26 mouse cellular contexts compared by ENCODE assay signal in the genomic region with DNA sequence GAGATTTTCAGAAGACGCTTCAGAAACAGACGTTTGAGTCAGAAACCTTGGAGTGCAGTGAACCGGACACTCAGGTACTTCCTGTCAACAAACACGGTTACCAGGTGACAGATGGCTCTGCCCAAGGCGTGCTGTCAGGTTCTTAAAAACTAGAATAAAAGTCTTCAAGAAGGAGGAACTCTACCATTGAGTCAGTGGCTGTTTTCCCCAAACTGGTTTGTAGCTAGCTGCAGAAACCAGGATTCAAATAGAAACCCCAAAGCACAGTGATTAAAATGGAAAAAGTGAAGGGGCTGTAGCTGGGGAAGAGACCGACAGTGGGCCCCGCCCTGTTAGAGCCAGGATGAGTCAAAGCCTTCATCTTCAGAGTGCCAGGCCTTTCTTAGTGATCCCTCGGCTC.
A peak's percentile ranks its signal among the peaks of the same experiment; 100 is the strongest.
DNase-seq lines count a peak whose midpoint lies in the region; ATAC-seq and TF ChIP-seq lines count a peak whose summit lies in the region.
"Had no signal": no experiment of that assay in that cellular context is flagged by ENCODE, and none has a peak within 500 bp of the region (broad histone marks: within the 10 kb centered on the region; RNA-seq: fewer than 3 reads in every experiment).

No protein-coding gene starts in this region.

- no peaks in the 10 kb centered on the region for H3K4me1 ChIP-seq in lung, postnatal 0 days (ENCODE audit: insufficient read depth, low read depth, low read length)
- H3K4me1 ChIP-seq in CH12.LX (ENCODE audit: control insufficient read depth in 1 of 2, insufficient read depth in 2 of 2) = peaks cover 12 to 61% of the 10 kb centered on the region in 2 experiments
- H3K4me1 ChIP-seq: heart, embryonic 15.5 days; kidney, embryonic 15.5 days; midbrain, embryonic 12.5 days; neural tube, embryonic 13.5 days had no signal

- TF ChIP-seq EP300 in lung, postnatal 0 days (IDR thresholded peaks at IDR 0.05) = no peak
- TF ChIP-seq EP300 in CH12.LX (IDR thresholded peaks at IDR 0.05; ENCODE audit: low read length) = peak; percentile 86

- TF ChIP-seq CTCF in lung, postnatal 0 days (IDR thresholded peaks at IDR 0.05) = no peak
- no peak for TF ChIP-seq CTCF in CH12.LX (conservative IDR thresholded peaks at IDR 0.05 in 1 of 2, IDR thresholded peaks at IDR 0.05 in 1 of 2; ENCODE audit: low read depth in 2 of 2, low read length in 2 of 2)

- no peak for TF ChIP-seq RAD21 in CH12.LX (IDR thresholded peaks at IDR 0.05; ENCODE audit: low read depth, low read length)

- no peak overlapping the region for H3K4me3 ChIP-seq in lung, postnatal 0 days (ENCODE audit: low read depth, low read length)
- no peak overlapping the region for H3K4me3 ChIP-seq in CH12.LX (replicated peaks in 1 of 3; ENCODE audit: low read depth in 2 of 3, low read length in 2 of 3, poor library complexity in 1 of 3)
- H3K4me3 ChIP-seq: erythroblast, embryonic 14.5 days; heart, embryonic 15.5 days; kidney, embryonic 15.5 days; megakaryocyte, embryonic 14.5 days; midbrain, embryonic 12.5 days; myocyte; neural tube, embryonic 13.5 days had no signal

- TF ChIP-seq POLR2A in CH12.LX (IDR thresholded peaks at IDR 0.05; ENCODE audit: low read depth, low read length) = no peak

- H3K36me3 ChIP-seq in lung, postnatal 0 days (ENCODE audit: insufficient read depth, low read length) = no peaks in the 10 kb centered on the region
- peaks cover 50 to 81% of the 10 kb centered on the region in 2 experiments for H3K36me3 ChIP-seq in CH12.LX (replicated peaks in 1 of 2; ENCODE audit: control insufficient read depth in 1 of 2, insufficient read depth in 1 of 2, low read length in 1 of 2)
- H3K36me3 ChIP-seq: heart, embryonic 15.5 days; kidney, embryonic 15.5 days; midbrain, embryonic 12.5 days; neural tube, embryonic 13.5 days had no signal

- no peak for ATAC-seq in lung, postnatal 0 days
- ATAC-seq in neutrophil, adult 5-6 weeks (ENCODE audit: extremely low read depth, insufficient number of reproducible peaks, low FRiP score, poor library complexity, severe bottlenecking) = peak; percentile 78
- ATAC-seq: forebrain, postnatal 0 days had no signal

- WGBS in lung, postnatal 0 days = 55% methylated on average over 8 of the region's 8 CpGs

- no peak for DNase-seq in lung, postnatal 0 days (ENCODE audit: low spot score)
- no peak for DNase-seq in lung, postnatal 10 days
- peak; percentile 56 to 65 for DNase-seq in B cell, adult 2 months
- DNase-seq in CH12.LX (ENCODE audit: extremely low read depth) = peak; percentile 91
- DNase-seq in cerebellum, adult 11-12 months = no peak
- no peak for DNase-seq in urinary bladder, postnatal 25 days (ENCODE audit: low spot score)
- DNase-seq: adrenal gland, postnatal 36 days; cerebellum, adult 2 months; cerebellum, postnatal 14 days; forebrain, postnatal 0 days; gastrocnemius, postnatal 10 days; kidney, adult 11 months; kidney, postnatal 25 days; liver; retina, postnatal 1 day; right cerebral cortex, postnatal 14 days; thymus, postnatal 4 days had no signal

- no peaks in the 10 kb centered on the region for H3K27me3 ChIP-seq in lung, postnatal 0 days (replicated peaks; ENCODE audit: insufficient read depth, low read length)
- H3K27me3 ChIP-seq in CH12.LX (replicated peaks) = no peaks in the 10 kb centered on the region
- H3K27me3 ChIP-seq: heart, embryonic 15.5 days; kidney, embryonic 15.5 days; megakaryocyte, embryonic 14.5 days; midbrain, embryonic 12.5 days; neural tube, embryonic 13.5 days had no signal

- no peaks in the 10 kb centered on the region for H3K9me3 ChIP-seq in lung, postnatal 0 days (ENCODE audit: low read length)
- no peaks in the 10 kb centered on the region for H3K9me3 ChIP-seq in CH12.LX (replicated peaks; ENCODE audit: low read length)
- H3K9me3 ChIP-seq: heart, embryonic 15.5 days; kidney, embryonic 15.5 days; megakaryocyte, embryonic 14.5 days; midbrain, embryonic 12.5 days; neural tube, embryonic 13.5 days had no signal

- H3K27ac ChIP-seq in lung, postnatal 0 days (ENCODE audit: low read length) = peak overlapping the region; percentile 26; the same call in 1 of the 2 replicates
- peak overlapping the region; percentile 69; the same call in 1 of the 2 replicates for H3K27ac ChIP-seq in CH12.LX (ENCODE audit: insufficient read depth, low read depth)
- H3K27ac ChIP-seq: heart, embryonic 15.5 days; kidney, embryonic 15.5 days; liver, embryonic 14.5 days; midbrain, embryonic 12.5 days; neural tube, embryonic 13.5 days had no signal

- in situ Hi-C loops in CH12.LX (cut with MboI; ENCODE audit: low pct_ligation_motif_present, low pct_unique_long_range_greater_than_20kb, low sequenced_read_pairs) = loop anchor here (10.0 kb wide), 1 partner anchor 113 kb away; a partner anchor contains a TSS

- dilution Hi-C loops in CH12.LX (cut with MboI; ENCODE audit: extremely low pct_ligation_motif_present, extremely low pct_unique_long_range_greater_than_20kb, low sequenced_read_pairs) = no loop called here

- H3K4me2 ChIP-seq in lung, postnatal 0 days (replicated peaks; ENCODE audit: low read depth, low read length) = 0 out of 2 replicates have a peak overlapping the region, but pooled peaks have one; percentile 19
- peak overlapping the region; percentile 86 for H3K4me2 ChIP-seq in CH12.LX (ENCODE audit: insufficient read depth, low read depth, poor library complexity, severe bottlenecking)
- H3K4me2 ChIP-seq: heart, embryonic 15.5 days; kidney, embryonic 15.5 days; midbrain, embryonic 12.5 days; neural tube, embryonic 13.5 days had no signal

- peaks cover 8% of the 10 kb centered on the region; the same call in 1 of the 2 replicates for H3K79me2 ChIP-seq in CH12.LX (replicated peaks; ENCODE audit: control insufficient read depth, extremely low read depth, insufficient read depth, poor library complexity, severe bottlenecking)

- H3K9ac ChIP-seq in lung, postnatal 0 days (replicated peaks; ENCODE audit: low read depth) = no peak overlapping the region
- peak overlapping the region; percentile 50; the same call in 1 of the 2 replicates for H3K9ac ChIP-seq in CH12.LX (ENCODE audit: insufficient read depth, low read depth)
- H3K9ac ChIP-seq: forebrain, postnatal 0 days; heart, embryonic 15.5 days; kidney, embryonic 15.5 days; liver, embryonic 14.5 days; midbrain, embryonic 12.5 days; neural tube, embryonic 13.5 days had no signal

TF ChIP-seq in CH12.LX, 34 proteins besides CTCF, POLR2A, EP300 and RAD21 (continues in another document):
- TF ChIP-seq HCFC1 (IDR thresholded peaks at IDR 0.05; ENCODE audit: low read depth, low read length) (no peak), E2F4 (IDR thresholded peaks at IDR 0.05; ENCODE audit: insufficient replicate concordance, low read depth, low read length) (no peak), ETS1 (conservative IDR thresholded peaks at IDR 0.05; ENCODE audit: low read depth, low read length) (peak; percentile 86; the same call in 1 of the 2 replicates), MXI1 (IDR thresholded peaks at IDR 0.05; ENCODE audit: low read depth, low read length) (peak; percentile 75; the same call in 1 of the 2 replicates), MAX (IDR thresholded peaks at IDR 0.05; ENCODE audit: low read length) (peak; percentile 44), PAX5 (IDR thresholded peaks at IDR 0.05; ENCODE audit: low read length) (no peak), BHLHE40 (IDR thresholded peaks at IDR 0.05; ENCODE audit: low read depth, low read length) (peak; percentile 76), ELF1 (IDR thresholded peaks at IDR 0.05; ENCODE audit: low read depth, low read length) (peak; percentile 56), CHD2 (IDR thresholded peaks at IDR 0.05; ENCODE audit: low read length) (no peak), POLR2AphosphoS2 (IDR thresholded peaks at IDR 0.05; ENCODE audit: low read depth, low read length) (no peak), KAT2A (IDR thresholded peaks at IDR 0.05; ENCODE audit: insufficient replicate concordance, low read length) (no peak), TCF12 (IDR thresholded peaks at IDR 0.05; ENCODE audit: low read depth, low read length) (peak; percentile 78), NRF1 (IDR thresholded peaks at IDR 0.05; ENCODE audit: low read depth, low read length) (no peak), SIN3A (IDR thresholded peaks at IDR 0.05; ENCODE audit: low read length) (peak; percentile 95), ZMIZ1 (IDR thresholded peaks at IDR 0.05; ENCODE audit: low read depth, low read length) (no peak), ZNF384 (IDR thresholded peaks at IDR 0.05; ENCODE audit: low read depth, low read length) (no peak), MAZ (IDR thresholded peaks at IDR 0.05; ENCODE audit: low read depth, low read length) (peak; percentile 61; the same call in 1 of the 2 replicates), CHD1 (IDR thresholded peaks at IDR 0.05; ENCODE audit: low read depth, low read length) (no peak), NELFE (IDR thresholded peaks at IDR 0.05; ENCODE audit: low read depth, low read length) (no peak), UBTF (IDR thresholded peaks at IDR 0.05; ENCODE audit: low read depth, low read length) (no peak), JUN (IDR thresholded peaks at IDR 0.05; ENCODE audit: insufficient read depth, low read depth, low read length) (no peak; the same call in 1 of the 2 replicates), MYC (IDR thresholded peaks at IDR 0.05; ENCODE audit: low read depth, low read length) (peak; percentile 67; the same call in 1 of the 2 replicates), GABPA (IDR thresholded peaks at IDR 0.05; ENCODE audit: insufficient replicate concordance, low read depth, low read length) (no peak), JUND (conservative IDR thresholded peaks at IDR 0.05; ENCODE audit: low read depth, low read length) (no peak; the same call in 1 of the 2 replicates), MEF2A (IDR thresholded peaks at IDR 0.05; ENCODE audit: borderline replicate concordance, low read depth, low read length) (peak; percentile 79), IRF4 (IDR thresholded peaks at IDR 0.05; ENCODE audit: low read depth, low read length) (peak; percentile 88), RCOR1 (conservative IDR thresholded peaks at IDR 0.05; ENCODE audit: low read depth, low read length) (0 out of 2 replicates have a peak, but pooled peaks have one; percentile 8), SMC3 (IDR thresholded peaks at IDR 0.05; ENCODE audit: low read depth, low read length) (0 out of 2 replicates have a peak, but pooled peaks have one; percentile 12), MAFK (IDR thresholded peaks at IDR 0.05; ENCODE audit: insufficient replicate concordance, low read length) (peak; percentile 21; the same call in 1 of the 2 replicates), USF2 (conservative IDR thresholded peaks at IDR 0.05; ENCODE audit: low read depth, low read length) (no peak), ZC3H11A (IDR thresholded peaks at IDR 0.05; ENCODE audit: low read depth, low read length) (no peak), ZKSCAN1 (IDR thresholded peaks at IDR 0.05; ENCODE audit: borderline replicate concordance, low read depth, low read length) (no peak), USF1 (IDR thresholded peaks at IDR 0.05; ENCODE audit: low read depth, low read length) (no peak)

Comparison
In these comparisons a context has a peak if more than half of its experiments do, and no peak if none do; other contexts are left out.
1. DNase-seq: peak in B cell, adult 2 months (2 of 2) and CH12.LX (single experiment); none in lung, postnatal 0 days (single experiment), lung, postnatal 10 days (single experiment), cerebellum, adult 11-12 months (single experiment) and urinary bladder, postnatal 25 days (single experiment).